Mouse (Mus musculus): ENCODE results near the gene Stard10. TPM values are rescaled to one million over a fixed set of nuclear protein-coding genes. Genes with fewer than 3 reads are reported as not detected.

Gene Stard10
- polyA plus RNA-seq, 2 experiments: 28.1 to 30.7 TPM

GRCm38 (mm10) chr7:101330841-101331173, 13.9 kb downstream of the Stard10 start:
- no peak for DNase-seq (ENCODE audit: low spot score)
- WGBS: 66% methylated on average over 4 of the region's 4 CpGs

GRCm38 (mm10) chr7:101332045-101332831, 15.4 kb downstream of the Stard10 start:
- H3K4me3 ChIP-seq (replicated peaks; ENCODE audit: low read length): no peak overlapping the region
- DNase-seq (ENCODE audit: low spot score): no peak
- H3K9ac ChIP-seq (ENCODE audit: low read depth, low read length, severe bottlenecking): no peak overlapping the region
- H3K27ac ChIP-seq (replicated peaks; ENCODE audit: low read depth, low read length): no peak overlapping the region
- H3K27me3 ChIP-seq (ENCODE audit: control insufficient read depth, insufficient read depth, low read length): no peaks in the 10 kb centered on the region
- ATAC-seq (ENCODE audit: low FRiP score, low read depth): no peak
- H3K4me1 ChIP-seq (ENCODE audit: control insufficient read depth, insufficient read depth, low read length): peaks cover 9% of the 10 kb centered on the region
- TF ChIP-seq POLR2A (IDR thresholded peaks at IDR 0.05; ENCODE audit: borderline replicate concordance, extremely low read depth, insufficient read depth, insufficient read length): no peak
- H3K36me3 ChIP-seq (ENCODE audit: control insufficient read depth, insufficient read depth, low read length): no peaks in the 10 kb centered on the region
- no peaks in the 10 kb centered on the region for H3K9me3 ChIP-seq (ENCODE audit: control insufficient read depth, low read length)
- no peak overlapping the region for H3K4me2 ChIP-seq (replicated peaks; ENCODE audit: low read depth, low read length, severe bottlenecking)
- 81% methylated on average over 5 of the region's 5 CpGs for WGBS

More at GRCm38 (mm10) chr7:101330841-101331173, 13.9 kb downstream of the Stard10 start:
- no peak overlapping the region for H3K9ac ChIP-seq (ENCODE audit: low read depth, low read length, severe bottlenecking)
- H3K9me3 ChIP-seq (ENCODE audit: control insufficient read depth, low read length): no peaks in the 10 kb centered on the region
- peaks cover 9% of the 10 kb centered on the region for H3K4me1 ChIP-seq (ENCODE audit: control insufficient read depth, insufficient read depth, low read length)
- ATAC-seq (ENCODE audit: low FRiP score, low read depth): no peak
- H3K36me3 ChIP-seq (ENCODE audit: control insufficient read depth, insufficient read depth, low read length): no peaks in the 10 kb centered on the region
- no peak overlapping the region for H3K4me2 ChIP-seq (replicated peaks; ENCODE audit: low read depth, low read length, severe bottlenecking)
- TF ChIP-seq POLR2A (IDR thresholded peaks at IDR 0.05; ENCODE audit: borderline replicate concordance, extremely low read depth, insufficient read depth, insufficient read length): no peak
- no peak overlapping the region for H3K4me3 ChIP-seq (replicated peaks; ENCODE audit: low read length)
- H3K27me3 ChIP-seq (ENCODE audit: control insufficient read depth, insufficient read depth, low read length): no peaks in the 10 kb centered on the region
- H3K27ac ChIP-seq (replicated peaks; ENCODE audit: low read depth, low read length): no peak overlapping the region

- no peak overlapping the region for H3K4me2 ChIP-seq (replicated peaks; ENCODE audit: low read depth, low read length, severe bottlenecking)
- H3K36me3 ChIP-seq (ENCODE audit: control insufficient read depth, insufficient read depth, low read length): no peaks in the 10 kb centered on the region
- H3K9ac ChIP-seq (ENCODE audit: low read depth, low read length, severe bottlenecking): no peak overlapping the region
- ATAC-seq (ENCODE audit: low FRiP score, low read depth) (no peak), DNase-seq (ENCODE audit: low spot score) (no peak)
- peaks cover 7% of the 10 kb centered on the region for H3K4me1 ChIP-seq (ENCODE audit: control insufficient read depth, insufficient read depth, low read length)
- H3K27ac ChIP-seq (replicated peaks; ENCODE audit: low read depth, low read length): no peak overlapping the region
- WGBS: 70% methylated on average over 2 of the region's 2 CpGs
- H3K9me3 ChIP-seq (ENCODE audit: control insufficient read depth, low read length): no peaks in the 10 kb centered on the region
- no peak for TF ChIP-seq POLR2A (IDR thresholded peaks at IDR 0.05; ENCODE audit: borderline replicate concordance, extremely low read depth, insufficient read depth, insufficient read length)
- H3K4me3 ChIP-seq (replicated peaks; ENCODE audit: low read length): no peak overlapping the region
- H3K27me3 ChIP-seq (ENCODE audit: control insufficient read depth, insufficient read depth, low read length): no peaks in the 10 kb centered on the region
These were observed 18.3 kb downstream of the Stard10 start for GRCm38 (mm10) chr7:101335228-101335627.

- no peaks in the 10 kb centered on the region for H3K9me3 ChIP-seq (ENCODE audit: control insufficient read depth, low read length)
- TF ChIP-seq POLR2A (IDR thresholded peaks at IDR 0.05; ENCODE audit: borderline replicate concordance, extremely low read depth, insufficient read depth, insufficient read length): no peak
- no peak overlapping the region for H3K4me2 ChIP-seq (replicated peaks; ENCODE audit: low read depth, low read length, severe bottlenecking)
- no peak for DNase-seq (ENCODE audit: low spot score)
- no peak for ATAC-seq (ENCODE audit: low FRiP score, low read depth)
- no peak overlapping the region for H3K9ac ChIP-seq (ENCODE audit: low read depth, low read length, severe bottlenecking)
- H3K36me3 ChIP-seq (ENCODE audit: control insufficient read depth, insufficient read depth, low read length): no peaks in the 10 kb centered on the region
- no peak overlapping the region for H3K4me3 ChIP-seq (replicated peaks; ENCODE audit: low read length)
- 73% methylated on average over 3 of the region's 3 CpGs for WGBS
- no peaks in the 10 kb centered on the region for H3K27me3 ChIP-seq (ENCODE audit: control insufficient read depth, insufficient read depth, low read length)
- H3K4me1 ChIP-seq (ENCODE audit: control insufficient read depth, insufficient read depth, low read length): peaks cover 7% of the 10 kb centered on the region; the same call in 1 of the 2 replicates
- no peak overlapping the region for H3K27ac ChIP-seq (replicated peaks; ENCODE audit: low read depth, low read length)
These were observed 19.8 kb downstream of the Stard10 start for GRCm38 (mm10) chr7:101336686-101337085.

- Histone ChIP-seq H3K9ac (ENCODE audit: low read depth, low read length, severe bottlenecking) (no peak overlapping the region), H3K4me3 (replicated peaks; ENCODE audit: low read length) (no peak overlapping the region), H3K4me1 (ENCODE audit: control insufficient read depth, insufficient read depth, low read length) (peaks cover 7% of the 10 kb centered on the region; the same call in 1 of the 2 replicates), H3K4me2 (replicated peaks; ENCODE audit: low read depth, low read length, severe bottlenecking) (no peak overlapping the region), H3K9me3 (ENCODE audit: control insufficient read depth, low read length) (no peaks in the 10 kb centered on the region), H3K27me3 (ENCODE audit: control insufficient read depth, insufficient read depth, low read length) (no peaks in the 10 kb centered on the region), H3K27ac (replicated peaks; ENCODE audit: low read depth, low read length) (no peak overlapping the region), H3K36me3 (ENCODE audit: control insufficient read depth, insufficient read depth, low read length) (no peaks in the 10 kb centered on the region; the same call in 1 of the 2 replicates)
- TF ChIP-seq POLR2A (IDR thresholded peaks at IDR 0.05; ENCODE audit: borderline replicate concordance, extremely low read depth, insufficient read depth, insufficient read length): no peak
- 77% methylated on average over 3 of the region's 3 CpGs for WGBS
- ATAC-seq (ENCODE audit: low FRiP score, low read depth): no peak
- no peak for DNase-seq (ENCODE audit: low spot score)
These were observed 20.5 kb downstream of the Stard10 start for GRCm38 (mm10) chr7:101337401-101337800.
